Mouse (Mus musculus) forebrain, embryonic 11.5 days (tissue): ENCODE results near the gene Atg7. TPM values are rescaled to one million over a fixed set of nuclear protein-coding genes. Genes with fewer than 3 reads are reported as not detected.
"Not testable (repeated sequence)": the region's sequence is repeated elsewhere in the genome, so short reads cannot be mapped to it uniquely, and the experiment has no call there.

ENCODE experiments used
- ATAC-seq: fragments of 200-750 bp; cut with Nextera tagmentation; replicated peaks from 2 replicates; pipeline ENCODE4 v1.8.0; 2017; ENCODE audit warnings: moderate TSS enrichment; ENCODE audit not compliant: low FRiP score
- DNase-seq: peaks from one replicate; pipeline ENCODE4 v3.0.0-alpha.2; 2017; ENCODE audit warnings: low spot score
- H3K27ac ChIP-seq: fragments of 300-500 bp; sonication (generic); 2 replicates; pipeline ENCODE4 v1.5.1; 2014; ENCODE audit warnings: low read depth, low read length
- H3K27me3 ChIP-seq: fragments of 300-500 bp; sonication (generic); 2 replicates; pipeline ENCODE4 v1.6.1; 2014; ENCODE audit warnings: mild to moderate bottlenecking, low read length, mixed read lengths; ENCODE audit not compliant: control insufficient read depth, insufficient read depth
- H3K36me3 ChIP-seq: fragments of 300-500 bp; sonication (generic); 2 replicates; pipeline ENCODE4 v1.6.1; 2014; ENCODE audit warnings: mild to moderate bottlenecking, low read length, moderate library complexity, mixed read lengths; ENCODE audit not compliant: control insufficient read depth, insufficient read depth
- H3K4me1 ChIP-seq: fragments of 300-500 bp; sonication (generic); replicated peaks from 2 replicates; pipeline ENCODE4 v1.6.1; 2014; ENCODE audit warnings: low read length, mixed read lengths; ENCODE audit not compliant: control insufficient read depth, insufficient read depth
- H3K4me2 ChIP-seq: fragments of 300-500 bp; sonication (generic); 2 replicates; pipeline ENCODE4 v1.6.1; 2014; ENCODE audit warnings: low read depth, mild to moderate bottlenecking, low read length, moderate library complexity, mixed read lengths; ENCODE audit not compliant: severe bottlenecking
- H3K4me3 ChIP-seq: fragments of 300-500 bp; sonication (generic); 2 replicates; pipeline ENCODE4 v1.5.1; 2014; ENCODE audit warnings: low read depth, low read length
- H3K9ac ChIP-seq: fragments of 300-500 bp; sonication (generic); 2 replicates; pipeline ENCODE4 v1.6.1; 2014; ENCODE audit warnings: low read length
- H3K9me3 ChIP-seq: fragments of 300-500 bp; sonication (generic); 2 replicates; pipeline ENCODE4 v1.6.1; 2016; ENCODE audit warnings: low read length, mixed read lengths; ENCODE audit not compliant: control insufficient read depth
- WGBS: fragments of 180-500 bp; shearing (Covaris S2); extraction: QIAGEN DNeasy Blood & Tissue Kit; methylation state at CpG from one replicate; pipeline ENCODE4 v1.1.7; 2014; 5-methylcytosine and 5-hydroxymethylcytosine counted together
- polyA plus RNA-seq: library from polyadenylated mRNA; unstranded; fragments of >200 nt; fragmentation: Nextera tagmentation; extraction: Ambion mirVana; gene quantifications from 2 replicates; pipeline ENCODE4 v1.2.1, GENCODE M21; 2014

Gene Atg7
- polyA plus RNA-seq, 1 experiment from 2014 or later = 20.3 TPM

DNA sequence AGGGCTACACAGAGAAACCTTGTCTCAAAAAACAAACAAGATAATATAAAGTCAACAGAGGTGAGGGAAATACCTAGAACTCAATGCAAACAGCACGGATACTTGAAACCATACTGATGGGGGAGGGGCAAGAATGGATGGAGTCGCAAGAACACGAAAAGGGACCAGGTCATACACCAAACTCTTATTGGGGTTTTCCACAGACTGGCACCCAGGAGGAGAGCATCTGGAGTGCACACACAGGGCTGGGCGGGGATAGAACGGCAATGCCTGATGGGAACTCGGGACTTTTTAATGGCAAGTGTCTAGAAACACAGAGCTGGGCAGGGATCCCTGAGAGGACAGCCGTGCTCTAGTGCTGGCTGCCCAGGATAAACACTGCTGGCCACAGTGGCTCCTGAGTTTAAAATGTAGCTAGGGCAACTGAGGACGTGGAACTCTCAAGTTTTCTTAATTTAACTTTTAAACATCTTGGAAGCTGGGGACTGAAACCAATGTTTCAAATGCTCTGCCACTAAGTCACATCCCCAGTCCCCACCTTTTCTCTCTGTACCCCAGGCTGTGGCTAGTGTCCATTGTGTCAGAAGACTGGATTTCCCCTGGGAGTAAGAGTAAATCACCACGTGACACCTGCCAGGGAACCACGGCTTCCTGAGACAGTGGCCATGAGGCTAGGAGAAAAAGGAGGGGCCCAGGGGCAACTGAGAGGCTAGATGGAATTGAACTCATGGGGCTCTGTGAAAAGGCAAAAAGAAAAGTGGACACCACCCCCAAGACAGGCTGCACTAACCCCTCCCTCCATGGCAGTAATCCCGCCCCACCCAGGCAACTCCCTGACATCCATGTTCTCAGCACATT is 243.8 kb downstream of the Atg7 start:
- Histone ChIP-seq H3K36me3 (no peaks in the 10 kb centered on the region), H3K9me3 (no peaks in the 10 kb centered on the region), H3K27me3 (no peaks in the 10 kb centered on the region), H3K4me3 (no peak overlapping the region), H3K9ac (no peak overlapping the region), H3K27ac (no peak overlapping the region), H3K4me1 (peaks cover 41% of the 10 kb centered on the region), H3K4me2 (no peak overlapping the region)
- DNase-seq = no peak
- WGBS = 79% methylated on average over 11 of the region's 11 CpGs
- no peak for ATAC-seq

DNA sequence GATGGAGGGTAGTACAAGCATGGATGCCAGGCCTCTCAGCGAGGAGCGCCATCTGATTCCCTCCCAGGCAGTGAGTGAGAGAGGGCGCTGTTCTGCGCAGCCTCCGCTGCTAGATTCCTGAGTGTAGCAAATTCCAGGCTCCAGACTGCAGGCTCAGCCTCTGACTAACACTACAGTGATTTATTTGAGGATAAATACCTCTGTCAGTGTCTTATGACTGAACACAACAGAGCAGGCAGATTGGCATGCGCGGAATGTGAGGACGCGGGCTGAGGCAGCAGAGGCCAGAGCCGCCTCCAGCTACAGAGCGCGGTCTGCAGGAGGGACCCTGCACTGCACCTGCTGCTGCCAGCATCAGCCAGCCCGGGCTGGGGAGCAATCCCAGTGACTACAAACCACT is 246.0 kb downstream of the Atg7 start:
- ATAC-seq = peak; percentile 77
- peak; percentile 87 for DNase-seq
- Histone ChIP-seq H3K27ac (peak overlapping the region; percentile 26), H3K9me3 (no peaks in the 10 kb centered on the region), H3K27me3 (no peaks in the 10 kb centered on the region), H3K36me3 (no peaks in the 10 kb centered on the region), H3K9ac (no peak overlapping the region), H3K4me2 (0 out of 2 replicates have a peak overlapping the region, but pooled peaks have one; percentile 3), H3K4me3 (no peak overlapping the region), H3K4me1 (peaks cover 48% of the 10 kb centered on the region)
- WGBS = 10% methylated on average over 13 of the region's 13 CpGs

DNA sequence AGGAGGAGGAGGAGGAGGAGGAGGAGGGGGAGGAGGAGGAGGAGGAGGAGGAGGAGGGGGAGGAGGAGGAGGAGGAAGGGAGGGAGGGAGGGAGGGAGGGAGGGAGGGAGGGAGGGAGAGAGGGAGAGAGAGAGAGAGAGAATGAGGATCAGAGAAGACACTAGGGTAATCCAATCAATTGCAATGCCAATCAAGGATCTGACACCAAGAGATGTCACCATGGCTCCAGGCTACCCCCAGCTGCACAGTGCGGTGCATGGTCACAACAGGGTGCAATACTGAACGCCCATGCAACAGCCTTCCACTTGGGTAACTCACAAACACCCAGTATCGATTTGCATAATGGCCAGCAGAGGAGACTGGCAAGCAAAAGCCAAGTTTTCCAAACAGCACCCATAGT is 247.1 kb downstream of the Atg7 start:
- not testable (repeated sequence) for H3K9me3 ChIP-seq, ATAC-seq, DNase-seq, H3K4me3 ChIP-seq, H3K4me2 ChIP-seq, H3K36me3 ChIP-seq, H3K27ac ChIP-seq, H3K9ac ChIP-seq, H3K27me3 ChIP-seq
- H3K4me1 ChIP-seq = peaks cover 47% of the 10 kb centered on the region
- 71% methylated on average over 3 of the region's 3 CpGs for WGBS

DNA sequence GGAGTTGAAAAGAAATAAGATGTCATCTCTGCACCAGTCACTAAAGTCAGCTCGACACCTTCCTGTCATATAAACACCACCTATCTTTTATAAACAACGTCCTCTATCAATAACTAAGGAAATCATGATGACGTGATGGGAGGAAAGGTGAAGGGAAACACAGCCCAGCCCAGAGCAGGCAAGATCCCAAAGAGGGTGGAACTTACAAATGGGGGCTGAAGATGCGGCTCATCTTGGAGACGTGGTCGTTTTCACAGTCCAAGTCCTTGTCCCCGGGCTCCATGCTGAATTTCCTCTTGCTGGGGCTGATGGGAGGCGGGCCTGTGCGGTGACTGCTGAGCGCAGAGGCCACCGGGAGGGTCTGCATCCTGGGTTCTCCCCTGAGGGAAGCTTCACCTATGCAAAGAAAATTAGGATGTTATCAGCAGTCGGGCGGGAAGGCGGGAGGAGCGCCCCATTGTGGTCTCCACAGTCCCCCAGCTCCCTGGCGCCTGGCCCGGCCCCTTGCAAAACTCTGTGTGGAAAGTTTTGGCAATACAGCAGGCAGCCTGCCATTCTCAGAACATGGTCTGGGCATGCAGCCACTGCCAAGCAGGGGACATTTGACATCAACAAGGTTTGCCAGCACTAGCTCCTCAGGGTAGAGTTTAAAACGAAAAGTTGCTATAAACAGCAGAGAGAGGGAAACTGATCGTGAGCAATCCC is 247.7 kb downstream of the Atg7 start:
- Histone ChIP-seq H3K4me1 (peaks cover 47% of the 10 kb centered on the region), H3K9ac (no peak overlapping the region), H3K9me3 (no peaks in the 10 kb centered on the region), H3K36me3 (no peaks in the 10 kb centered on the region), H3K4me3 (no peak overlapping the region), H3K27me3 (no peaks in the 10 kb centered on the region), H3K27ac (no peak overlapping the region), H3K4me2 (no peak overlapping the region)
- 57% methylated on average over 19 of the region's 19 CpGs for WGBS
- ATAC-seq (no peak), DNase-seq (no peak)

DNA sequence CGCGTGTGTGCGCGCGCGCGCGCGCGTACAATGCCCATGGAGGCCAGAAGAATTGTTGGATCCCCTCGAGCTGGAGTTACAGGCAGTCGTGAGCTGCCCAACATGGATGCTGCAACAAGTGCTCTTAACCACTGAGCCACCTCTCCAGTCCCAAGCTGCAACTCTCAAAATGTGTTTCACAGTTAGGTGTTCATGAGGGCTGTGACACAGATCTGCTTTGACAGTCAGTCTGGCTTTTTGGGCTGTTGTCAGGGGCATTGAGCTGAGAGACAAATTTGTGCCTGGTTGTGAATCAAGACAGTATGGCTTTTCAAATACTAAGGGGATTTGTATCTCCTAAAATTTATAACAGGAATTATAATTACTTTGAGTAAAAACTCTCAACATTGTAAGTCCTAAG is 248.4 kb downstream of the Atg7 start:
- WGBS = 93% methylated on average over 12 of the region's 12 CpGs
- ATAC-seq (no peak), DNase-seq (no peak)
- Histone ChIP-seq H3K4me2 (no peak overlapping the region), H3K36me3 (no peaks in the 10 kb centered on the region), H3K4me1 (peaks cover 44% of the 10 kb centered on the region), H3K27me3 (no peaks in the 10 kb centered on the region), H3K4me3 (no peak overlapping the region), H3K9me3 (no peaks in the 10 kb centered on the region), H3K27ac (no peak overlapping the region), H3K9ac (no peak overlapping the region)

DNA sequence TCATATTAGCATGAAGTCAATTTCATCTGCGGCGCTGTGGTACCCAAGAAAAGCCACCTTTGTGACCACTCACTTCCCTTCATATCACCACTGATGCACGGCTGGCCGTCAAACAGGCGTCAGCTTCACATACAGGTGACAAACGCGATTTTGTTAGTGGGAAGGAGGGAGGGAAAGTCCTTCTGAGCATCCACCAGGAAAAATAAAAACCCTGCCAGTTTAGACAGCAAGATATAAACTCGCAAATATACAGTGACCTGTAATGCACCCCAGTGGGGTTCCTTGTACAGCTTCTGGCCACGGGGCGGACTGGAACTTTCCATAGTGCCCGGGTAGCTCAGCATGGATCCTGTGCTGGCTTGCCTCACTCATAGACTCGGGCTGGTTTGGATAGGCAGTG is 248.9 kb downstream of the Atg7 start:
- no peak for DNase-seq
- H3K27ac ChIP-seq = peak overlapping the region; percentile 38; the same call in 1 of the 2 replicates
- no peaks in the 10 kb centered on the region for H3K27me3 ChIP-seq
- no peak overlapping the region for H3K4me3 ChIP-seq
- peaks cover 43% of the 10 kb centered on the region for H3K4me1 ChIP-seq
- no peak overlapping the region for H3K9ac ChIP-seq
- no peak overlapping the region for H3K4me2 ChIP-seq
- no peaks in the 10 kb centered on the region for H3K36me3 ChIP-seq
- WGBS = 73% methylated on average over 12 of the region's 12 CpGs
- no peaks in the 10 kb centered on the region for H3K9me3 ChIP-seq
- 0 out of 2 replicates have a peak, but pooled peaks have one; percentile 3 for ATAC-seq

DNA sequence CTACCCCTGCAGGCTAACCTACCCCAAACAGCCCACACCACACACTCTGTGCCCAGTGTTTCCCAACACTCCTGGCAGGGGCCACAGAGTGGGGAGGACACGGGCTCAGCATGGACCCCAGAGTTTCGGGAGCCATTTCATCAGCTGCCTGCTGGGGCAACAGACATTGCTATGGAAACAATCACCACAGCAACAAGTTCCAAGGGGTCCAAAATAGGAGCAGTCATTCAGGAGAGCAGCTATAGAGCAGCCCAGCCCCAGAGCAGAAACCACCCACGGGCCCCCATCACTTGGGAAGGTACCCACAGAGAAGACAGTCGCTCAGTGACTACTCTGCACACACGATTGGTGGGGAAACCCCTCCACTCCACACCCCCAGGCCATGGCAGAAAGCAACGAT is 249.5 kb downstream of the Atg7 start:
- Histone ChIP-seq H3K9ac (peak overlapping the region; percentile 12; the same call in 1 of the 2 replicates), H3K4me3 (no peak overlapping the region), H3K36me3 (no peaks in the 10 kb centered on the region), H3K4me1 (peaks cover 43% of the 10 kb centered on the region), H3K4me2 (no peak overlapping the region), H3K27me3 (no peaks in the 10 kb centered on the region), H3K9me3 (no peaks in the 10 kb centered on the region), H3K27ac (peak overlapping the region; percentile 38; the same call in 1 of the 2 replicates)
- no peak for DNase-seq
- 21% methylated on average over 6 of the region's 6 CpGs for WGBS
- peak; percentile 50 for ATAC-seq

DNA sequence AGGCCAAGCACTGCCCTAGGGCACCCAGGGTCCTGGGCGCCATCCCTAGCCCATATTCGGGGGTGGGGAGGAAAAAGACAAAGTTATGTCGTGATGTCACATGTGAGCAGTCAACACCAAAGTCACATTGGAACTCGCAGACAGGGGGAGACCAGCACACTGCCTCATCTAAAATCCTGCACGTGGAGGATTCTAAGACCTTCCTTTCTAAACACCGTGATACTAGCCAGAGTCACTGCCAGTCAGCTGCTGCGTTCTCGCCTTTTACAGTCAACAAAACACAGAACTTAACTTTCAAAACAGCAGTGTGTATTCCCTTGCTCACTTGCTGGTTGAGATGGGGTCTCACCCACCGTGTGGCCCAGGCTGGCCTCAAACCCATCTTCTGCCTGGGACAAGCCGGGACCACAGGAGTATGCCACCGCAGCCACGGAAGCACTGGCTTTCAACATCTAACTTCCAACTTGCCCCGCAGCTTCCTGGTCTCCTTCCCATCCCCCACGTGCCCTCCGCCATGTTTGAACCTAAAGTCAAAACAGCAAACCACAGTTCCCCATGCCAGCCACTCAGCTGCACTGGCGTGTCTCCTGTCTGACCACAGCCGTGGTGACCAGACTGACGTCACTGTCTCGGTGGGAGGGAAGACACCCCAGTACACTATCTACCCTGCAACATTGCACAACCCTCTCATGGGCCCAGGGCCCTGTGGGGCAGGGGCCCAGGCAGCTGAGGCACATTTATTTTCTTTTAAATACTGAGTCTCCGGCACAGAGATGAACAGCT is 250.7 kb downstream of the Atg7 start:
- H3K9ac ChIP-seq = no peak overlapping the region
- H3K4me1 ChIP-seq = peaks cover 39% of the 10 kb centered on the region
- H3K27ac ChIP-seq = no peak overlapping the region
- no peaks in the 10 kb centered on the region for H3K36me3 ChIP-seq
- no peaks in the 10 kb centered on the region for H3K9me3 ChIP-seq
- no peak overlapping the region for H3K4me2 ChIP-seq
- no peak for ATAC-seq
- no peak overlapping the region for H3K4me3 ChIP-seq
- DNase-seq = no peak
- no peaks in the 10 kb centered on the region for H3K27me3 ChIP-seq
- WGBS = 81% methylated on average over 20 of the region's 20 CpGs
